Mouse (Mus musculus): ENCODE results near the gene Pirb.

Pirb gene

DNA sequence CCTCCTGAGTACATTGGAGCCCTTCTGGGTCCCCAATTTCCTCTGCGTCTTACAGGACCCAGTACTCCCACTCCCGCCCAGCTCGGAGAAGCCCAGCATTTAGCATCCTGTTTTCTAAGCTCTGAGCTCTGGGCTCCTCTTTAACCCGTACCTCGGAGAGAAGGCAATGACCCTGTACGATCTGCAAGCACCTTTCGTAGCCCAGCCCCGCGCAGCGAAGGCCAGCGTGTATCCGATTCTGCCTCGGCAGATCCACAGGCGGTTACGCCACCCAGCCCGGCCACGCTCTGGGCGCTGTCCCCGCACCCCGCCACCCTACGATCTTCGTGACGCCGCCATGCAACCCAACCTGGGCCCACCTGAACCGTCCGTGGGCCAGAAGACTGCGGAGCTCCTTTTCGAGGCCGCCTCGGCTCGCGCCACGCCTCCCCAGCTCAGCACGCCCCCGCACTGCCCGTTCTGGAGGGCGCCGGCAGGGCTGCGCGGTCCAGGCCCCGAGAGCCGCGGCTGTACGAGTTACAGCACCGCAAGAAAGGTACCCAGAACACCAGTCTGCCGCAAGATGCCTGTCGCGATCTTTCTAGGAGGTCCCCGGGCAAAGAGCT lies 27.7 kb downstream of the Pirb start, which contains the start of gene Tsen34:
Tsen34 (plus strand) TSS at position 482 of the 605 bp plus-strand sequence.
- no peak for DNase-seq (ENCODE audit: low spot score)

GRCm38 (mm10) chr7:3691919-3692318 lies 28.3 kb downstream of the Pirb start:
- DNase-seq (ENCODE audit: low spot score) = no peak

DNA sequence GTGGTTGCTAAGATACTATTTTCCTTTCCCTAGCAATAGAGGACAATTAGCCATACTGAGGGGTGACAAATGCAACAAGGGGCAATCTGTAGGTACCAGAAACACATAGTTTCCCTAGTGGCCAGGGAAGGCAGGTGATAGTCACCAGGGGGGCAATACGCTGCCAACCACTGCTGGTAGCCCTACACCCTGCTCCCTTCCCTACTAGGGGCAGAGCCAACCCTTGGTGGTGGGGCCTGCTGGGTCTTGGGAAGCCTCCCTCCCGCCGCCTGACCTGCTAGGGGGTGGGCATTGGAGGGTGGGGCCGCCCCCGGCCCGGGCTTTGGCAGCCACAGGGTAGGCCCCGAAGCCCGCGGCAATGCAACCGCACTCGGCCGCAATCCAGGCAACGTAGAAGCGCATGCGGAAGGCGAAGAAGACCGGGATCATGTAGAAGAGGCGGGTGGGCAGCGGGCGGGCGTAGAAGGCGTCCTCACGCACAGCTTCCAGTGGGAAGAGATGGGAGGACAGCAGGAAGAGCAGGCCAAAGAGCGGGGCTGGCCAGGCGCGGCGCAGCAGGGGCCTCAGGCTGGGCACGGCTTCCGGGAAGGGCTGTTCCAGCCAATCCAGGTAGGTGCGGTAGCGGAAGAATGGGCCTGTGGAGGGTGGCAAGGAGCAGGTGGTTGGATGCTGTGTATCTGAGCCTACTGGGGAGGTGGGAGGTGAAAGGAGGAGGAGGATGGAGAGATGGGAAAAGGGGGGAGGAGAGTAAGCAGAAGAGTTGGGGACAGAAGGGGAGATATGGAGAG lies 34.6 kb downstream of the Pirb start:
- DNase-seq (ENCODE audit: low spot score) = no peak

DNA sequence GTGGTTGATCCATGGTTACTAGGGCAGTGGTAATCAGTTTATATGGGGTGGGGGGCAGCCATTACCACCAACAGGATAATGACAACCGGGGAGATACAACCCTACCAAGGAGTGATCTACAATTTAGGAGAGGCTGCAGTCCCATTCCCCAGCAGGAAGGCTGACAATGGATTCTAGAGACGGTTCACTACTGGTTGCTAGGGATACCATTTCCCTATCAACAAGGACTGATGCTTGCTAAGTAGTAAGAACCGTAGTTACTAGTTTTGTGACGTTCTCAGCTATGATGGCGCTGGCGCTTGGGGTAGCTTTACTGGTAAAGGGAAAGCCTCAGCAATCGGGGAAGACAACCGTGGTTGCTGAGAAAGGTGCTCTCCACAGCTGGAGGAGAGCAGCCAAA lies 35.5 kb downstream of the Pirb start:
- no peak for DNase-seq (ENCODE audit: low spot score)

GRCm38 (mm10) chr7:3683908-3684550 lies 36.2 kb downstream of the Pirb start:
- no peak for DNase-seq (ENCODE audit: low spot score)

GRCm38 (mm10) chr7:3677342-3677741 lies 42.8 kb downstream of the Pirb start, which contains the start of gene Tmc4:
Gene Tmc4, minus strand, starts transcription at chr7:3677553.
- DNase-seq (ENCODE audit: low spot score) = no peak

DNA sequence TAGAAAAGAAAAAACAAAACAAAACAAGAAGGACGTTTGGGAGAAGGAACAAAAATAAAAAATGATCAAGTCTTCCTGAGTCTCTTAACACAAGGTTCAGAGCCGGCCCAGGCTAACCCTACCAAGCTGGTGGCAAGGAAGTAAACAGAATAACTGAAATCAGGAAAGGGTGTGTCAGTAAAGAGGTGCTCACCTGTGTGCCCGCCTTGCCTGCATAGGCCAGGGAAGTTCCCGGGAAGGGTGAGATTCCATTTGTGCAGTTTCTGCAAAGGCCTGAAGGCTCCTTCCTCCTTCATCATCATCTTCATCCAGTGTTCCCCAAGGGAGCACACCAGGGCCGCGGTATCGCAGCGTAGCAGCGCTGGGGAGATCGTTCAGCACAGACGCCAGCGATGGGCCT lies 43.8 kb downstream of the Pirb start:
- DNase-seq (ENCODE audit: low spot score) = no peak

GRCm38 (mm10) chr7:3675228-3675548 lies 45.0 kb downstream of the Pirb start:
- DNase-seq (ENCODE audit: low spot score) = no peak

DNA sequence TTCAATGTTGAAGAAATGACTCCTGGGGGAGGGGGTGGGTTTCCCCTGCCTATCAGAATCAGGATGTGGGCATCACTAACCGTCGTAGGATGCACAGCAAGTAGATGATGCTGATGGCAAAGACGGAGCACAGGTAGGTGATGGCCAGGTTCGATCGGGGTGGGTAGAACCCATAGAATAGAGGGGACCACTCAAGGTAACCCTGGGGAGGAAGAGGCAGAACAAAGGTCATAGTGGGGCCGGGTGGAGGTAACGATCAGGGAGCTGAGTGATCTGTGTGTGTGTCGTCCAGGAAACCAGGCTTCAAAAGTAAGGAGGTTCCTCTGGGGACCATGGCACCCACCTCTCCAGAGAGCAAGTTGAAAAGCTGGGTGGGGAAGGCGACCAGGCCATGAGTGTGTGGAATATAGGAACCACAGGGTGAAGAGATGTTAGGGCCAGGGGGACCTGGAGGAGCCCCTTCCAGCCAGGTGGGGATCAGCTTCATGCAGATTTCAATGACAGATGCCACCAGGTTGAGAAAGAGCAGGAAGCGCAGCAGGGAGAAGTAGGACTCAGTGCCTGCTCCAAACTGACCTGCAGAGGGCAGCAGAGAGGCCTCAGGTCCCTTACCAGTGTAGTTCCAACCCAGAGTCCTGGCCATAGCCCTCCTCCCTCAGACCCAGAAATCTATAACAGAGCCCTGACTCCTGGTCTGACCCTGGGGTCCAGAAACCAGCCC lies 45.5 kb downstream of the Pirb start:
- DNase-seq (ENCODE audit: low spot score) = peak; percentile 93

DNA sequence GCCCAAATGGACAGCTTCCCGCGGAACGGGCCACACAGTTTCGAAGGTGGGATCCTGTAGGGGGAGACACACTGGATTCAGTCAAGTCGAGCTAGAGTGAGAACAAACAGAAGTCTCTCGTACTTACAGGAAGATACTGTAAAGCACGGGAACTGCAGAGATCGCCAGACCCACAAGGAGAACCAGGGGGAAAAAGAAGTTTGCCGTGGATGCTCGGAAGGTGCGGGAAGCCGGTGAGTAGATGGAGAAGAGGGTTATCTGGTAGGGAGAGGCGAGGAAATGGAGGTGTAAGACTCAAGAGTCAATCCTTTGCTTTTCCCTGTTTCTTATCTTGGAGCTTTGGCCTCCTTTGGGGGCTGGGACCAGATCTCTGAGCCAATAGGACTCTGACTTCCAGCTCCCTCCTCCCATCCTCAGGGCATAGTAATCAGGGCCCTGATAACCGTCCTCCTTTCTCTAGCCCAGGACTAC lies 53.2 kb downstream of the Pirb start:
- DNase-seq (ENCODE audit: low spot score) = no peak

DNA sequence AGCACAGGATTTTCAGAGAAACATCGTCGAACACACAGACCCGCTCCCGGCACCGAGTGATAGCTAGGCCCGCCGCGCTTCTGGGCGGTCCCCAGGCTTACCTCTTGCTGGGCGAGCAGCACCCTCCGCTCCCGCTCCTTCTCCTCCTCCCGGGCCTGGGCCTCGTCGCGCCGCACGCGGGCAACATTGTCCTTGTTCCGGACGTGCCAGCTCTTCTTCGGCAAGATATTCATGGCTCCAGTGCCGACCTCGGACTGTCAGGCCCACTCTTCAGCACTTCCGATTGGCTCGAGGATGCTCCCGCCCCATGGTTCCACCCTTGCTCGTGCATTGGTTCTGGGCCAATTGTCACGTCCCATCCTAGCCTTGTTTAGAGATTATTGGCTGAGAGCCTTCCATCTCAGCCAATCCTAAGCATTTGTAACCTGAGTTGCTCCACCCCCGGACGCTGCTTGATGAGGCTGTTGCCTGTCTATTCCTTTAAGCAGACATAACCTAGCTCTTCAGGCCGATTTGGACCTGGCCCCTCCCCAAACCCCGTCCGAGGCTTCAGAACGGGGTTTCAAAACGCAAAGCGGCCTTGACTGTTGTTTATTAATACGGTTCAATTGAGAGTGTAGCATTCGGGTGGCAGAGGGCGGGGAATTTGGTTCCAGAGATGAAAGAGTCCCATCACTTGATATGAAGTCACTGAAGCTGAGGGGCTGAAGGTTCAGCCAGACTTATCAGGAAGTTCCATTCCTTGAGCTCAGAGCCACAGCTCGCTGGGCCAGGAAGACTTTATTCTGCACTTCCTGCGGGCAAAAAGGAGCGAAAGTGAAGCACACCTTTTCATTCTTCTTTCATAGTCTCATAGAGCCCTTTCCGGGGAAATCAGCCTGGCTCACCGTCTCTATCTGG lies 54.7 kb downstream of the Pirb start, which contains the start of gene Leng1:
Leng1 (minus strand) TSS at position 626 of the 900 bp plus-strand sequence.
- peak; percentile 94 for DNase-seq (ENCODE audit: low spot score)

DNA sequence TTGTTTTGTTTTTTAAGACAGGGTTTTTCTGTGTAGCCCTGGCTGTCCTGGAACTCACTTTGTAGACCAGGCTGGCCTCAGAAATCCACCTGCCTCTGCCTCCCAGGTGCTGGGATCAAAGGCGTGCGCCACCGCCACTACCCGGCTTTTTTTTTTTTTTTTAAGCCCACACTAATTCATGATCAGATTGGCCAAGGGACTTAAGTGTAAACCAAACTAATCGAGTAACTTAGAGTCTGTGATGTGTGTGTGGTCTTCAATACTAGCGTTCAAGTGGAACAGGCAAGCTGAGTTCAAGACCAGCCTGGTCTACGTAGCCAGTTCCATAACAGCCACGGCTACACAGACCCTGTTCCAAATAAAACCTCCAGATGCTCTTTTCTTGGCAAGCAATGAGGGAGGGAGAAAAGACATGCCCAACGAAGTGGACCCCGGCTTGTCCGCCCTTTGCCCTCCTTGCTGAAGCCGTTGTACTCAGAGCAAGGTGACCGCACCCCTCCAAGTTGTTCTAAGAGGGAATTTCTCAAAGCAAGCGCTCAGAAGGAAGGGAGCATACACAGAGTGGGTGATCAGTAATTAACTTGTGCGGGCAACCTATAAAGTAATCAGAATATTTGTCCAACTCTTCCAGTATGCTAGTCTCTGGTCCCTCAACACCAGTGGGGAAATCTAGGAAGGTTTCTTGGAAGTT lies 55.5 kb downstream of the Pirb start:
- no peak for DNase-seq (ENCODE audit: low spot score)
